ENCODE assay signal across 10 mouse cellular contexts in genomic region chr5:36711863-36712262, GRCm38 (mm10). TPM values are rescaled to one million over a fixed set of nuclear protein-coding genes. Genes with fewer than 3 reads are reported as not detected.
A peak's percentile ranks its signal among the peaks of the same experiment; 100 is the strongest.
DNase-seq lines count a peak whose midpoint lies in the region; ATAC-seq and TF ChIP-seq lines count a peak whose summit lies in the region.
"Had no signal": no experiment of that assay in that cellular context is flagged by ENCODE, and none has a peak within 500 bp of the region (broad histone marks: within the 10 kb centered on the region; RNA-seq: fewer than 3 reads in every experiment).

No protein-coding gene starts in this region.

- H3K36me3 ChIP-seq in forebrain, embryonic 13.5 days (ENCODE audit: poor library complexity, severe bottlenecking): no peaks in the 10 kb centered on the region
- no peaks in the 10 kb centered on the region for H3K36me3 ChIP-seq in forebrain, embryonic 10.5 days (replicated peaks)
- no peaks in the 10 kb centered on the region for H3K36me3 ChIP-seq in liver, adult 2 months (ENCODE audit: control insufficient read depth, insufficient read depth, low read length)
- H3K36me3 ChIP-seq in liver, embryonic 11.5 days (ENCODE audit: control insufficient read depth, insufficient read depth, low read length): no peaks in the 10 kb centered on the region
- no peaks in the 10 kb centered on the region for H3K36me3 ChIP-seq in liver, embryonic 14.5 days (replicated peaks; ENCODE audit: control insufficient read depth, insufficient read depth, low read depth)
- no peaks in the 10 kb centered on the region for H3K36me3 ChIP-seq in stomach, embryonic 16.5 days (ENCODE audit: control insufficient read depth, insufficient read depth, low read length)
- H3K36me3 ChIP-seq in neural tube, embryonic 15.5 days: no peaks in the 10 kb centered on the region

- no peak for DNase-seq in forebrain, embryonic 10.5 days (ENCODE audit: extremely low spot score, low spot score)
- DNase-seq in liver, adult 2 months (ENCODE audit: extremely low read depth, low read depth, low spot score): peak; percentile 41
- no peak for DNase-seq in liver, embryonic 11.5 days (ENCODE audit: low spot score)
- DNase-seq in liver, embryonic 14.5 days (ENCODE audit: low read depth in 3 of 3, low spot score in 3 of 3): no peak
- DNase-seq in retina, postnatal 1 day: no peak
- DNase-seq: B cell, adult 2 months; cerebellum, adult 11 months had no signal

- no peak for TF ChIP-seq POLR2A in liver, adult 2 months (IDR thresholded peaks at IDR 0.05; ENCODE audit: extremely low read depth, insufficient read depth, low read length)

- no peak for TF ChIP-seq EP300 in liver, embryonic 14.5 days (IDR thresholded peaks at IDR 0.05; ENCODE audit: low read depth)

- TF ChIP-seq CTCF in liver, adult 2 months (IDR thresholded peaks at IDR 0.05; ENCODE audit: low read depth, low read length): no peak
- TF ChIP-seq CTCF in liver, embryonic 14.5 days (IDR thresholded peaks at IDR 0.05; ENCODE audit: low read depth): no peak

- H3K4me1 ChIP-seq in forebrain, embryonic 13.5 days: peaks cover 17% of the 10 kb centered on the region
- H3K4me1 ChIP-seq in forebrain, embryonic 10.5 days: peaks cover 23% of the 10 kb centered on the region
- H3K4me1 ChIP-seq in liver, adult 2 months (ENCODE audit: control insufficient read depth, insufficient read depth, low read length): peaks cover 11% of the 10 kb centered on the region
- peaks cover 23% of the 10 kb centered on the region for H3K4me1 ChIP-seq in liver, embryonic 11.5 days (replicated peaks; ENCODE audit: control insufficient read depth, insufficient read depth, low read length)
- H3K4me1 ChIP-seq in liver, embryonic 14.5 days (replicated peaks; ENCODE audit: control insufficient read depth in 2 of 2, insufficient read depth in 2 of 2, low read length in 1 of 2): peaks cover 30 to 39% of the 10 kb centered on the region in 2 experiments
- H3K4me1 ChIP-seq in stomach, embryonic 16.5 days (ENCODE audit: control insufficient read depth, insufficient read depth, low read length): peaks cover 7% of the 10 kb centered on the region; the same call in 1 of the 2 replicates
- H3K4me1 ChIP-seq in neural tube, embryonic 15.5 days: peaks cover 11% of the 10 kb centered on the region

- H3K9me3 ChIP-seq in forebrain, embryonic 13.5 days (replicated peaks): no peaks in the 10 kb centered on the region
- H3K9me3 ChIP-seq in forebrain, embryonic 10.5 days: no peaks in the 10 kb centered on the region
- H3K9me3 ChIP-seq in liver, embryonic 11.5 days (ENCODE audit: control insufficient read depth, low read length): no peaks in the 10 kb centered on the region
- H3K9me3 ChIP-seq in liver, embryonic 14.5 days (ENCODE audit: control insufficient read depth, low read length): no peaks in the 10 kb centered on the region
- H3K9me3 ChIP-seq in stomach, embryonic 16.5 days (replicated peaks; ENCODE audit: control insufficient read depth, low read length): no peaks in the 10 kb centered on the region
- no peaks in the 10 kb centered on the region for H3K9me3 ChIP-seq in neural tube, embryonic 15.5 days (replicated peaks)

- 52% methylated on average over 5 of the region's 5 CpGs for WGBS in forebrain, embryonic 13.5 days
- 56% methylated on average over 5 of the region's 5 CpGs for WGBS in forebrain, embryonic 10.5 days
- 60% methylated on average over 5 of the region's 5 CpGs for WGBS in liver, adult 2 months
- WGBS in liver, embryonic 11.5 days: 41% methylated on average over 5 of the region's 5 CpGs
- WGBS in liver, embryonic 14.5 days (ENCODE audit: insufficient replicate concordance): 50% methylated on average over 5 of the region's 5 CpGs
- WGBS in stomach, embryonic 16.5 days: 57% methylated on average over 5 of the region's 5 CpGs
- 44% methylated on average over 5 of the region's 5 CpGs for WGBS in neural tube, embryonic 15.5 days

- no peak for ATAC-seq in forebrain, embryonic 13.5 days
- ATAC-seq in liver, embryonic 11.5 days (replicated peaks; ENCODE audit: low FRiP score): no peak
- ATAC-seq in liver, embryonic 14.5 days (ENCODE audit: insufficient read depth): no peak
- ATAC-seq in stomach, embryonic 16.5 days (ENCODE audit: insufficient read depth, low FRiP score): no peak
- ATAC-seq in neural tube, embryonic 15.5 days (ENCODE audit: low FRiP score): no peak

- H3K4me3 ChIP-seq in forebrain, embryonic 13.5 days: no peak overlapping the region
- no peak overlapping the region for H3K4me3 ChIP-seq in forebrain, embryonic 10.5 days
- no peak overlapping the region for H3K4me3 ChIP-seq in liver, adult 2 months (ENCODE audit: insufficient read depth, low read depth, low read length)
- H3K4me3 ChIP-seq in liver, embryonic 11.5 days (ENCODE audit: low read depth, low read length): no peak overlapping the region
- no peak overlapping the region; a peak in 1 of 4 replicates for H3K4me3 ChIP-seq in liver, embryonic 14.5 days (ENCODE audit: insufficient read depth in 1 of 2, low read depth in 2 of 2, low read length in 2 of 2)
- H3K4me3 ChIP-seq in stomach, embryonic 16.5 days (replicated peaks; ENCODE audit: low read length): no peak overlapping the region
- H3K4me3 ChIP-seq in neural tube, embryonic 15.5 days (replicated peaks): no peak overlapping the region

- peak overlapping the region; percentile 45; the same call in 1 of the 2 replicates for H3K9ac ChIP-seq in forebrain, embryonic 13.5 days
- H3K9ac ChIP-seq in liver, adult 2 months (ENCODE audit: low read depth, low read length): no peak overlapping the region
- H3K9ac ChIP-seq in liver, embryonic 11.5 days (ENCODE audit: low read depth, low read length): no peak overlapping the region
- H3K9ac ChIP-seq in liver, embryonic 14.5 days (replicated peaks): peak overlapping the region; percentile 5; the same call in 1 of the 2 replicates
- no peak overlapping the region for H3K9ac ChIP-seq in stomach, embryonic 16.5 days (ENCODE audit: low read length)
- no peak overlapping the region for H3K9ac ChIP-seq in neural tube, embryonic 15.5 days (replicated peaks)

- H3K4me2 ChIP-seq in forebrain, embryonic 13.5 days: 0 out of 2 replicates have a peak overlapping the region, but pooled peaks have one; percentile 10
- no peak overlapping the region for H3K4me2 ChIP-seq in liver, embryonic 11.5 days
- H3K4me2 ChIP-seq in liver, embryonic 14.5 days (ENCODE audit: low read depth): peak overlapping the region; percentile 91
- no peak overlapping the region for H3K4me2 ChIP-seq in stomach, embryonic 16.5 days (ENCODE audit: low read depth, low read length)
- no peak overlapping the region for H3K4me2 ChIP-seq in neural tube, embryonic 15.5 days

- no peaks in the 10 kb centered on the region for H3K27me3 ChIP-seq in forebrain, embryonic 13.5 days
- peaks cover 40% of the 10 kb centered on the region for H3K27me3 ChIP-seq in forebrain, embryonic 10.5 days (ENCODE audit: poor library complexity, severe bottlenecking)
- H3K27me3 ChIP-seq in liver, adult 2 months (ENCODE audit: control insufficient read depth, insufficient read depth, low read length): no peaks in the 10 kb centered on the region
- peaks cover 2% of the 10 kb centered on the region; the same call in 1 of the 2 replicates for H3K27me3 ChIP-seq in liver, embryonic 11.5 days (replicated peaks; ENCODE audit: control insufficient read depth, insufficient read depth, low read length)
- H3K27me3 ChIP-seq in liver, embryonic 14.5 days (ENCODE audit: control insufficient read depth, insufficient read depth, low read length): peaks cover 4% of the 10 kb centered on the region
- H3K27me3 ChIP-seq in stomach, embryonic 16.5 days (ENCODE audit: control insufficient read depth, insufficient read depth, low read length): no peaks in the 10 kb centered on the region
- no peaks in the 10 kb centered on the region for H3K27me3 ChIP-seq in neural tube, embryonic 15.5 days (replicated peaks)

- H3K79me2 ChIP-seq in liver, adult 2 months (ENCODE audit: control insufficient read depth, insufficient read depth, low read length): no peaks in the 10 kb centered on the region

- H3K27ac ChIP-seq in forebrain, embryonic 13.5 days: no peak overlapping the region
- no peak overlapping the region for H3K27ac ChIP-seq in forebrain, embryonic 10.5 days
- peak overlapping the region; percentile 81 for H3K27ac ChIP-seq in liver, adult 2 months (replicated peaks; ENCODE audit: insufficient read depth, low read depth, low read length)
- H3K27ac ChIP-seq in liver, embryonic 11.5 days (ENCODE audit: low read depth, low read length): no peak overlapping the region
- H3K27ac ChIP-seq in liver, embryonic 14.5 days: peak overlapping the region; percentile 87
- H3K27ac ChIP-seq in stomach, embryonic 16.5 days (ENCODE audit: low read length): peak overlapping the region; percentile 73
- no peak overlapping the region for H3K27ac ChIP-seq in neural tube, embryonic 15.5 days (replicated peaks)

RNA-seq across cellular contexts. Expression of gene D5Ertd579e, which starts 16.0 kb away (rescaled TPM):
- polyA plus RNA-seq in forebrain, embryonic 13.5 days (2015; fragmentation: Nextera tagmentation; extraction: Ambion mirVana): 27.4 and 34.3 TPM in 2 replicates
- 27.6 and 31.3 TPM in 2 replicates for polyA plus RNA-seq in forebrain, embryonic 10.5 days (2016; fragmentation: Nextera tagmentation; extraction: Ambion mirVana)
- total RNA-seq in liver, adult 2 months (2014; rRNA removed): 26.6 and 31.5 TPM in 2 replicates
- 11.5 and 12.7 TPM in 2 replicates for polyA plus RNA-seq in liver, adult 2 months (2012; rRNA removed)
- polyA plus RNA-seq in liver, embryonic 11.5 days (2014; fragmentation: Nextera tagmentation; extraction: Ambion mirVana): 19.3 TPM in 2 replicates
- 13.9 and 16.2 TPM in 2 replicates for polyA plus RNA-seq in liver, embryonic 14.5 days (2012; rRNA removed)
- polyA plus RNA-seq in liver, embryonic 14.5 days (2014; fragmentation: Nextera tagmentation; extraction: Ambion mirVana): 22.7 and 24.1 TPM in 2 replicates
- 20.4 and 20.5 TPM in 2 replicates for polyA plus RNA-seq in stomach, embryonic 16.5 days (2015; fragmentation: Nextera tagmentation; extraction: Ambion mirVana)
- 26.6 and 29.1 TPM in 2 replicates for polyA plus RNA-seq in neural tube, embryonic 15.5 days (2015; fragmentation: Nextera tagmentation; extraction: Ambion mirVana)

RNA-seq across cellular contexts. Expression of gene Bloc1s4, which starts 36.6 kb away (rescaled TPM):
- 23.9 and 24.2 TPM in 2 replicates for polyA plus RNA-seq in forebrain, embryonic 13.5 days (2015; fragmentation: Nextera tagmentation; extraction: Ambion mirVana)
- polyA plus RNA-seq in forebrain, embryonic 10.5 days (2016; fragmentation: Nextera tagmentation; extraction: Ambion mirVana): 19.7 and 20.6 TPM in 2 replicates
- 12.9 and 15.7 TPM in 2 replicates for total RNA-seq in liver, adult 2 months (2014; rRNA removed)
- 16.5 and 19.4 TPM in 2 replicates for polyA plus RNA-seq in liver, adult 2 months (2012; rRNA removed)
- 29.1 and 30.0 TPM in 2 replicates for polyA plus RNA-seq in liver, embryonic 11.5 days (2014; fragmentation: Nextera tagmentation; extraction: Ambion mirVana)
- polyA plus RNA-seq in liver, embryonic 14.5 days (2012; rRNA removed): 10.6 and 10.9 TPM in 2 replicates
- polyA plus RNA-seq in liver, embryonic 14.5 days (2014; fragmentation: Nextera tagmentation; extraction: Ambion mirVana): 11.9 and 14.4 TPM in 2 replicates
- 12.8 and 18.3 TPM in 2 replicates for polyA plus RNA-seq in stomach, embryonic 16.5 days (2015; fragmentation: Nextera tagmentation; extraction: Ambion mirVana)
- polyA plus RNA-seq in neural tube, embryonic 15.5 days (2015; fragmentation: Nextera tagmentation; extraction: Ambion mirVana): 26.3 and 30.0 TPM in 2 replicates

Comparison
In these comparisons a context has a peak if more than half of its experiments do, and no peak if none do; other contexts are left out.
1. H3K27ac ChIP-seq: peak in liver, adult 2 months (single experiment), liver, embryonic 14.5 days (single experiment) and stomach, embryonic 16.5 days (single experiment); none in forebrain, embryonic 13.5 days (single experiment), forebrain, embryonic 10.5 days (single experiment), liver, embryonic 11.5 days (single experiment) and neural tube, embryonic 15.5 days (single experiment).
2. H3K4me2 ChIP-seq: peak in forebrain, embryonic 13.5 days (single experiment) and liver, embryonic 14.5 days (single experiment); none in liver, embryonic 11.5 days (single experiment), stomach, embryonic 16.5 days (single experiment) and neural tube, embryonic 15.5 days (single experiment).
3. H3K9ac ChIP-seq: peak in forebrain, embryonic 13.5 days (single experiment) and liver, embryonic 14.5 days (single experiment); none in liver, adult 2 months (single experiment), liver, embryonic 11.5 days (single experiment), stomach, embryonic 16.5 days (single experiment) and neural tube, embryonic 15.5 days (single experiment).